Mouse (Mus musculus) thymus, adult 2 months (tissue): ENCODE results near the gene Clec11a.

Source experiments
- CTCF ChIP-seq: fragments of 200-500 bp; IDR thresholded peaks from 2 replicates; pipeline ENCODE4 v1.5.1; 2012; ENCODE audit warnings: mild to moderate bottlenecking, control low read depth, low read length, moderate library complexity, borderline replicate concordance; ENCODE audit not compliant: control insufficient read depth, poor library complexity, insufficient read depth; ENCODE audit errors: extremely low read depth
- POLR2A ChIP-seq: fragments of 200-500 bp; IDR thresholded peaks from 2 replicates; pipeline ENCODE4 v1.6.1; 2012; ENCODE audit warnings: mild to moderate bottlenecking, low read length, control low read depth, moderate library complexity; ENCODE audit not compliant: control insufficient read depth, poor library complexity, insufficient read depth; ENCODE audit errors: extremely low read depth

DNA sequence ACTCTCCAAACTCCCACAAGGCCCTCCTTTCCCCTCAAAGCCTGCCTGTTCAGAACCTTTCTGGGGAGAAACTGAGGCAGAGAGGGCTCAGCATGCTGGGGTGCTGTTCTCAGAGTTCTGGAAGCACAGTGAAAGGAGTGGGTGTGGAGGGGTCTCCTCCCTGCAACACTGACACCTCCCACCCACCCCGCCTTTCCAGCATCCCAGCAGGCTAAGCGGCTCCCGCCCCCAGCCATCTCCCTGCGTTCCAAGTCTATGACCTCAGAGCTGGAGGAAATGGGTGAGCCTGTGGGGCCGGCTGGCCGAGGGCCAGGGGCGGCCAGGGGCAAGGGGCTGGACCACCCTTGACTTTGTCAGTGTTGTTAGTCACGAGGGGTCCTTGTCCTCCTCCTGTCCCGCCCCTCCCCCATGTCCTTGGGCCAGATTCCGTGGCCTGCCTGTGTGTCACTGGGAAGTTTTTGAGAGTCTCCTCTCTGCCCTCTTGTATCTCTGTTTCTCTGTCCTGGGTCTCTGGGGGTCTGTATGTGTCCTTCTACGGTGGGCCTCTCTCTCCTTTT lies 36.8 kb upstream of the Clec11a start:
- TF ChIP-seq CTCF = no peak
- no peak for TF ChIP-seq POLR2A
